Mouse (Mus musculus) limb, embryonic 11.5 days (tissue): Measurements from ENCODE around the gene Mier3. TPM values are rescaled to one million over a fixed set of nuclear protein-coding genes. Genes with fewer than 3 reads are reported as not detected.

ENCODE experiments used
- polyA plus RNA-seq: library from polyadenylated mRNA; unstranded; fragments of >200 nt; fragmentation: Nextera tagmentation; extraction: Ambion mirVana; gene quantifications from 2 replicates; pipeline ENCODE4 v1.2.1, GENCODE M21; 2014

Gene Mier3
- polyA plus RNA-seq, 1 experiment from 2014 or later, result 29.4 TPM

Other genes starting within 250 kb of the Mier3 start
- 127 and 131 TPM in 2 replicates for gene Gpbp1, start 190.9 kb upstream of the Mier3 start, polyA plus RNA-seq
- gene Gm49496, start 131.0 kb upstream of the Mier3 start, polyA plus RNA-seq, result not detected in 2 replicates
- gene Gm10198, start 88.2 kb upstream of the Mier3 start, polyA plus RNA-seq, result not detected in 2 replicates
- 14.2 and 15.5 TPM in 2 replicates for gene Map3k1, start 128.0 kb downstream of the Mier3 start, polyA plus RNA-seq